Mouse (Mus musculus): ENCODE results near the gene Sap30bp.

Sap30bp gene

GRCm38 (mm10) chr11:115933108-115933746 is at the start of gene Sap30bp, which contains the start of gene Recql5:
Gene Sap30bp (plus strand): TSS chr11:115933282.
Gene Recql5 (minus strand): TSS chr11:115933477.
- DNase-seq (ENCODE audit: inconsistent age in 2 of 2, low spot score in 1 of 2) = peak; percentile 97 to 99

DNA sequence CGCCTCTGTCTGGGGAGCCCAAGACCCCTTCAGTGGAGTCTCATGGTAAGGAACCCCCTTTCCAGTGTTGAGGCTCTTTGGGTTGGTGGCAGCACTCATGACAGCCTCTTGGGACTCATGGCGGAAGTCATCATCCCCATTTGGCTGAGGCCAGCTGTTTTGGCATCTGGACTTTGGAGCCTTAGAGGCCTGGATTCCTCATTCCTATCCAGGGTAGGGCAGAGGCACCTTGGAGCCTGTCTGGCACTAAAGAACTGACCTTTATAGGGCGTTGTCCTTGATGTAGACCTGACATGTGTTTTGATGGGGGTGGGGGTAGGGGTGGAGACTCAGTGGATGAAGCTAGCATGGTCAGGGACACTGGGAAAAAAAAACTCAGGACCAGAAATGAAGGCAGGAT is 48.7 kb upstream of the Sap30bp start:
- DNase-seq (ENCODE audit: inconsistent age in 2 of 2, low spot score in 1 of 2) = no peak

GRCm38 (mm10) chr11:115885281-115885680 is 47.8 kb upstream of the Sap30bp start:
- DNase-seq (ENCODE audit: inconsistent age in 2 of 2, low spot score in 1 of 2) = no peak

DNA sequence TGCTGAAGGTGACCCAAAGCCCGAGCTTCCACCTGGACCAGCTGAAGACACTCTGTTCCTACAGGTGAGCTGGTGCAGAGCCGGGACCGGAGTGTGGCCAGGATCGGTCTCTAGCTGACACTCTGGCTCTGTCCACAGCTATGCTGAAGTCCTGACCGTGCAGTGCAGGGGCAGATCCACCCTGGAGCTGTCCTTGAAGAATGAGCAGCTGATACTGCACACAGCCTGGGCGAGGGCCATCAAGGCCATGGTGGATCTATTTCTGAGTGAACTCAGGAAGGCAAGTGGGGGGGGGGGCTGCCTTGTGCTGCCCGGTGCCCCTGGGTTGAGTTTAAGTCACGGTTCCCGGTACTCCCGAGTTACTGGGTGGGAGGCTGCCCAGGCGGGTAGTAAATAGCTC is 46.6 kb upstream of the Sap30bp start:
- peak; percentile 51 to 63 for DNase-seq (ENCODE audit: inconsistent age in 2 of 2, low spot score in 1 of 2)

- DNase-seq (ENCODE audit: inconsistent age in 2 of 2, low spot score in 1 of 2) = no peak
These were observed 45.1 kb upstream of the Sap30bp start for GRCm38 (mm10) chr11:115888020-115888419.

DNA sequence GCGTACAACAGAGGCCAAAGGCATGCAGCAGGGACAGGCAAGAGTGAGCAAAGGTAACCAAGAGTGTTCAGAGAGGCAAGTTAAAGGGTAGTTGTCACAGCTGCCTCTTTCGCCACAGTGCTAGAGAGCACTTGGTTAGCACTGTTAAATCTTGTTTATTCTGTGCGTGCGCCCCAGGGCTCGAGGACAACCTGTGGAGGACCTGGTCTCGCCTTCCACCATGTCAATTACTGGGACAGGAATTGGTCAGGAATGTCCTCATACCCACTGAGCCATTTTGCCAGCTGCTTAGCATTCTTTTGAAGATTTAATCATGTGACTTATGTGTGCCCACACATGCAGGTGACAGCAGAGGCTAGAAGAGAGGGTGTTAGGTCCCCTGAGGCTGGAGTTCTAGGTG is 43.9 kb upstream of the Sap30bp start:
- no peak for DNase-seq (ENCODE audit: inconsistent age in 2 of 2, low spot score in 1 of 2)

DNA sequence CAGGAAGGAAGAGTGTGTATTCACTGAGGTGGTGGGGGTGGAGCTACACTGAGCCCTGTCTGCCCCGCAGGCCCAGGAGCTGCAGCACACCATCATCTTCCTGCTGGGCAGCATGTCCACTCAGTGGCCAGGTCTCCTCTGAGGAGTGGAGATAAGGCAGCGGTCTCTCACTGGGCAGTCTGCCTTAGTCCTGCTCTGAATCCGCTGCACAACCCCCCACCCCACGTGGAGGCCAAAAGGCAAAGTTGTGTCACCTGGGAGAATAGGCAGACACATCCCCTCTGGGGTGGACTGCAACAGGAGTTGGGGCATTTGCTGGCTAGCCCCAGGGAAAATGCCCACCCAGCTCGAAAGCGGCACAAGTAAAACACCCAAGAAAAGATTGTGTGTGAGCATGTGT is 40.9 kb upstream of the Sap30bp start:
- no peak for DNase-seq (ENCODE audit: inconsistent age in 2 of 2, low spot score in 1 of 2)

- no peak for DNase-seq (ENCODE audit: inconsistent age in 2 of 2, low spot score in 1 of 2)
These were observed 40.0 kb upstream of the Sap30bp start for GRCm38 (mm10) chr11:115893071-115893470.

GRCm38 (mm10) chr11:115894755-115895520 is 38.1 kb upstream of the Sap30bp start:
- DNase-seq (ENCODE audit: inconsistent age in 2 of 2, low spot score in 1 of 2) = no peak

- no peak for DNase-seq (ENCODE audit: inconsistent age in 2 of 2, low spot score in 1 of 2)
These were observed 34.6 kb upstream of the Sap30bp start for GRCm38 (mm10) chr11:115898446-115898845.

- DNase-seq (ENCODE audit: inconsistent age in 2 of 2, low spot score in 1 of 2) = peak in 1 of 2 experiments; percentile 64
These were observed 34.2 kb upstream of the Sap30bp start for GRCm38 (mm10) chr11:115898886-115899285.

- DNase-seq (ENCODE audit: inconsistent age in 2 of 2, low spot score in 1 of 2) = peak in 1 of 2 experiments; percentile 61
These were observed 33.4 kb upstream of the Sap30bp start, which contains the start of gene Smim5 for GRCm38 (mm10) chr11:115899486-115900266. Gene Smim5 (plus strand): TSS chr11:115899966.

DNA sequence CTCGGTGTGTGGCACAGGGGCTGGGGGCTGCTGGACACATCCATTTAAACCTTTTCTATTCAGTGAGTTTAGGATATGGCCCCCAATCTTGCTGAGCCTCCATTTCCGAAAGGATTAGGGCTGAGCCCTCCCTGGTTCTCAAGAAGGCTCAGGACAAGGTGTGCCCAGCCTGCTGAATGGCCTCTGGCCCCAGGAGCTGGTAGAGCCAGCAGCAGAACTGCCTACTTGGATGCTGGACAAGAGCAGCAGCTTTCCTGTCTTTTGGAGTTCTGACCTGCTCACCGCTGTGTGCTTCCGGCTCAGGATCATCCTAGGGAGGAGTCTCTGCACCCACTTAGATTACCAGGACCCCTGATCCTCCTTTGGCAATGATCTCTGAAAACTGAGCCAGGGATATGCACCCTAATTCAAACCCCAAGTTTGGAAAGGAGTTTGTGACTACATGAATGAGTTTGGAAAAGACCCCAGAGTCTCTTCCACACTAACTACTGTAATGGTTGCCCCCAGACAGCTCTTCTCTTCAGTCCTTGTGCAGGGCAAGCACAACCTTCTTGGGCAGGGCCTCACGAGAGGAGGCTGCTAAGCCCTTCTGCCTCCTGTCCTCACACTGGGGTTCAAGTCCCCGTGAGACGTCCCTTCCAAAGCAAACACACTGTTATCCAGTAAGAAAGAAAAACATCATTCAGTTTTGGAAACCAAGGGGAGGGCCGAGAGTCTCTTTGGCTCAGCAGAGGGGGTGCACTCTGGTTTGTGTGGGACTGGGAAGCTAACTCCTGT is 32.3 kb upstream of the Sap30bp start:
- DNase-seq (ENCODE audit: inconsistent age in 2 of 2, low spot score in 1 of 2) = no peak

- no peak for DNase-seq (ENCODE audit: inconsistent age in 2 of 2, low spot score in 1 of 2)
These were observed 31.5 kb upstream of the Sap30bp start for GRCm38 (mm10) chr11:115901338-115902161.

DNA sequence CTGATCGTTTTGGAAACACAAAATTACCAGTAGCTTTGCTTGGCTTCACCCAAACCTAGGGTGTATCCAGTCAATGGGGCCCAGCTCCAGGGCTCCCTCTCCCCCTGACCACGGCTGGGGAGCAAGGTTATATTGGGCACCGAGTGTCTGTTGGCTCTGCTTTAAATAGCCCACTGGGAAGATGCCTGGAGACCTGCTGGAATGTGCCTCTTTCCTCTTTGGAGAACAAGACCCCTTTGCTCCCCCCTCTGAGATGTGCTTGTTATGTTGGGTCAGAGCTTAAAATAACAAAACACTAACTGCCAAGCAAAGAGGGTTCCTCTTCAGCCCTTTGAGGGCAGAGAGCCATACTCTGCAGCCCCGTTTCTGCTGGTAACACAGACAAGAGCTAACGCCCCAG is 30.9 kb upstream of the Sap30bp start:
- DNase-seq (ENCODE audit: inconsistent age in 2 of 2, low spot score in 1 of 2) = no peak

- no peak for DNase-seq (ENCODE audit: inconsistent age in 2 of 2, low spot score in 1 of 2)
These were observed 30.3 kb upstream of the Sap30bp start for GRCm38 (mm10) chr11:115902831-115903230.

- DNase-seq (ENCODE audit: inconsistent age in 2 of 2, low spot score in 1 of 2) = peak in 1 of 2 experiments; percentile 54
These were observed 29.5 kb upstream of the Sap30bp start for GRCm38 (mm10) chr11:115903384-115904230.

DNA sequence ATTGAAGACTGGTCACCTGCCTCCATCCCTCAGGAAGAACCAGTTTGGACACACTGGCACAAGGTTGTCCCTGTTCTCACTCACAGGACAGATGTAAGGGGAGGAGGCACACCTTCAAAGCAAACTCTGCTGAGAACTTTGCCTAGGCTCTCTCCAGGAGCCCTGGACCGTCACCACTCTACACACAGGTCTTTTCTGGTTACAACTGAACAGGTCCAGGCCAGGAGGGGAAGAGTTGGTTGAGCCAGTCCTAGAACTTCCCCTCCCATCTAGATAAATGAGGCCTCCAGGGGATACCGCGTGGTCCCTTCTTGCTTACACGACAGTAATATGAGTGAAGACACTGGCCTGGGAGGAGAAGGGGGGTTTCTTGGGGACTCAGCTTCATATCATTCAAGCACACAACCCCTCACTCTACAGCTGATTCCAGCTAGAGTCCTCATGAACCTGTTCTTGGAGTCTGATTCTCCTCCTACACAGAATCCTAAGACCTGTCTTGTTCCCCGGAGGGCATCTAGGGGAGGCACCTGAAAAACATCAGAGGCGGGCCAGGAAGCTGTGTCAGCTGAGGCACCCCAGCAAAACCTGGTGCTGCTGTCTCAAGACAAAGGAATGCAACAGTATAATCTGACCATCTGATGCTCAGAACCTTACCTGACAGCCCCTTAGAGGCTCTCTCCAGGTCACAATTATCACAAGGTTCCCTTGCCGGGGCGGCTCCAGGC is 28.7 kb upstream of the Sap30bp start:
- DNase-seq (ENCODE audit: inconsistent age in 2 of 2, low spot score in 1 of 2) = no peak

Data from adrenal gland, adult (tissue).